Mouse (Mus musculus) heart, postnatal 14 days (tissue): ENCODE data around the gene Rab1b. TPM values are rescaled to one million over a fixed set of nuclear protein-coding genes. Genes with fewer than 3 reads are reported as not detected.

Experiments used
- DNase-seq, 2 experiments: peaks; one replicate each; pipeline ENCODE4 v3.0.0; 2021 to 2022
- intact Hi-C: fragments of 180-260 bp; cut with DNase I; formaldehyde crosslinking; loops from one replicate; pipeline ENCODE4 v1.15.1; 2025
- total RNA-seq, 2 experiments: library from RNA; stranded (reverse); gene quantifications; 2 replicates each; pipeline ENCODE4 v1.2.3; 2021

The Rab1b gene
- total RNA-seq, 2 experiments from 2014 or later, result 187 to 192 TPM

DNA sequence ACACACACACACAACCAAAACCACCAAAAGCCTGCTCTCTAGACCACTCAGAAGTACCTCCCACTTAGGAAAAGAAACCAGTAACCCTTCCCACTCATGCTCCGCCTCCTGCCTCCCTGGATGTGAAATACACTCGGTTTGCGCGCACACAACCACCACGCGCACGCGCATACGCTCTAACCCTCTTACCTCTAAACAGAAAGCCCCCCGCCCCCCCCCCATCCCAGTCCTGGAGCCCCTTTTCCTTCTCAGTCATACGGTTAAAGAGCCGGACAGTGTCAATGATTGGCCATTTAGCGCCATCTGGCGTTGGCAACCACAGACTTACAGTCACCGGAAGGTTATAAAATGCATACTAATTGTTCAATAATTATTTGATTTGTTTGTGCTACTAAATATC, 33.8 kb downstream of the Rab1b start:
- peak; percentile 70 to 76 for DNase-seq
- intact Hi-C loops, result loop anchor here (1.0 to 5.0 kb wide), 2 partner anchors 17 to 56 kb away; no protein-coding TSS in a partner anchor

- intact Hi-C loops, result loop anchor here (1.0 to 5.0 kb wide), 2 partner anchors 16 to 55 kb away; no protein-coding TSS in a partner anchor
- DNase-seq, result peak in 1 of 2 experiments; percentile 41
Observed at GRCm38 (mm10) chr19:5072389-5073019, 34.4 kb downstream of the Rab1b start.

DNA sequence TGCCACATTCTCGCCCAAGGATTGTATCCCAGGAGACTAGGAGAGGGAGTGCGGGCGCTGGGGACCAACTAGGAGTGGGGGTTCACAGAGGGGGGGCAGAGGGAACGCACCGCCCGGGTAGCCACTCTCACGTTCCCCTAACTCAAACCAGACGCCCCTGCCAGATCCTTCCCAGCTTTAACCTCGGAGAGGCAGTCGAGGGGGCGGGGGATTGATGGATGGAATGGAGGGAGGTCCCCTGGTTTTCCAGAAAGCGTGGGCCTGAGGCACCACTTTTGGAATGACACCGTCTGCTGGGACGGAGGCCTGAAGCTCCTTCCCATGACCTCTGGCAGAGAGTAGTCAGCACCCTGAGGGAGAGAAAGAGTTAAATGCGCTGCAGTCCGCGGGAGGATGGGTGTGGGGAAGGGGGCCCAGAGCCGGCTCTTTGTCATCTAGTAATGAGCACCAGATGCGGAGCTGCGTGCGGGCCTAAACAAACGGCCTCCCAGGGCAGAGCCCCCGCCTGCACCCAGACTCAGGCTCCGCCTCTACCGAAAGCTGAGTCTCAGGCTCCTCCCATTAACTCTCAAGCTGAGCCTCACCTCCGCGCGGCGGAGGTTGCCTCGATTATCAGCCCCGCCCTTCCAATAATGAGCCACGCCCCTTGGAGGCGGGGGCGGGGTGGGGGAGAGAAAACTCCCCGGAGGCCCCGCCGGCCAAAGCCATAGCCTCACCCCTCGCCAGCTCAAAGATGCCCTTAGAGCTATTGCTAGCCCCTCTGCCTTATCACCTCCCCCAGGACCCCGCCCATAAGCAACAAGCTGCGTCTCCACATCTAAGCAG, 35.1 kb downstream of the Rab1b start:
- DNase-seq, result peak; percentile 76 to 78
- intact Hi-C loops, result loop anchor here (5.0 kb wide), 1 partner anchor 54 kb away; no protein-coding TSS in a partner anchor

GRCm38 (mm10) chr19:5071077-5071476, 35.8 kb downstream of the Rab1b start:
- intact Hi-C loops, result loop anchor here (5.0 kb wide), 1 partner anchor 54 kb away; no protein-coding TSS in a partner anchor
- no peak for DNase-seq

- intact Hi-C loops, result loop anchor here (5.0 kb wide), 1 partner anchor 53 kb away; no protein-coding TSS in a partner anchor
- DNase-seq, result no peak
Observed at GRCm38 (mm10) chr19:5069978-5070377, 36.9 kb downstream of the Rab1b start.

GRCm38 (mm10) chr19:5069486-5069885, 37.4 kb downstream of the Rab1b start:
- DNase-seq, result no peak
- intact Hi-C loops, result no loop called here

DNA sequence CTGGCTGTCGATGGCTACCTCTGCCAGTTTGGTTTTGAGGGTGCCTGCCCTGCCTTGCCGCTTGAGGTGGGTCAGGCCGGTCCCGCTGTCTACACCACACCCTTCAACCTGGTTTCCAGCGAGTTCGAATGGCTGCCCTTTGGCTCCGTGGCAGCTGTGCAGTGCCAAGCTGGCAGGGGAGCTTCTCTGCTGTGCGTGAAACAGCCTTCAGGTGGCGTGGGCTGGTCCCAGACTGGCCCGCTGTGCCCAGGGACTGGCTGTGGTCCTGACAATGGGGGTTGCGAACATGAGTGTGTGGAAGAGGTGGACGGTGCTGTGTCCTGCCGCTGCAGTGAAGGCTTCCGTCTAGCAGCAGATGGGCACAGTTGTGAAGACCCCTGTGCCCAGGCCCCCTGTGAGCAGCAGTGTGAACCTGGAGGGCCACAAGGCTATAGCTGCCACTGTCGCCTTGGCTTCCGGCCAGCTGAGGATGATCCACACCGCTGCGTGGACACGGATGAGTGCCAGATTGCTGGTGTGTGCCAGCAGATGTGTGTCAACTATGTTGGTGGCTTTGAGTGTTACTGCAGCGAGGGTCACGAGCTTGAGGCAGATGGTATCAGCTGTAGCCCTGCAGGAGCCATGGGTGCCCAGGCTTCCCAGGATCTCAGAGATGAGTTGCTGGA, 38.2 kb downstream of the Rab1b start:
- DNase-seq, result peak in 1 of 2 experiments; percentile 40
- intact Hi-C loops, result no loop called here

GRCm38 (mm10) chr19:5067867-5068569, 38.9 kb downstream of the Rab1b start, which contains the start of gene Cd248:
Gene Cd248 (plus strand): TSS chr19:5068078.
- intact Hi-C loops, result no loop called here
- DNase-seq, result peak; percentile 85 to 87

DNA sequence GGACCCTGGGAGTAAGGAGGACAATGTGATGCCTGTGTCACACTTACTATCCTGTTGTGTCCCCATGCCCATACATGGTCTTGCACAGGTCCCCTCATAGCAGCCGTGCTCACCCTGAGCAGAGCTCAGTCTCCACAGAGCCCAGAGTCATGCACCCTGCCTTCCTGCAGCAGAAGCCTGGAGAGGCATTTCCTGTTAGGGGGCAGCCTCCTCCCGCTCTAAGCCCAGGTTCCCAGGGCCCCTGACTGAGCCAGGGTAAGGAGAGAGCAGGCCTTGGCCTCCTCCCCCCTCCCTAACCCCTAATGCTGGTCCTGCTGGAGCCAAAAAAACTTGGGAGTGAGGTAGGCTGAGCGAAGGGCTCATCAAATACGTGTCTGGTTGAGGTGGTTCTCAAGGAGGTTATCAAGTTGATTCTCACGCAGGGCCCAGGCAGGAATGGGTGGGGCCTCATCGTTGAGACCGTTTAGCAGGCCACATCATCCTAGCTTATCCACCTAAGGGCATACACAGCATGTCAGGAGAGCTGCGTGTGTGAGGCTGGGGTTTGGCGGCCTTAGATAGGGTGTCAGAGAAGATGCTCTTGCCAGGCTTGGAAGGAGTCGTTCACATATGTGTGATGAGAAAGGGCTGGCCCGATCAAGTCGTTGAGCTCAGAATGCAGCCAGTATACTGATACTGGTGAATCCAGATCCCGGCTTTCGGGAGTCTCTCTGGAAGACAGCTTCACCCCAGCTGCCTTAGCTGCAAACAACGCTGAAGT, 39.7 kb downstream of the Rab1b start:
- intact Hi-C loops, result no loop called here
- no peak for DNase-seq

DNA sequence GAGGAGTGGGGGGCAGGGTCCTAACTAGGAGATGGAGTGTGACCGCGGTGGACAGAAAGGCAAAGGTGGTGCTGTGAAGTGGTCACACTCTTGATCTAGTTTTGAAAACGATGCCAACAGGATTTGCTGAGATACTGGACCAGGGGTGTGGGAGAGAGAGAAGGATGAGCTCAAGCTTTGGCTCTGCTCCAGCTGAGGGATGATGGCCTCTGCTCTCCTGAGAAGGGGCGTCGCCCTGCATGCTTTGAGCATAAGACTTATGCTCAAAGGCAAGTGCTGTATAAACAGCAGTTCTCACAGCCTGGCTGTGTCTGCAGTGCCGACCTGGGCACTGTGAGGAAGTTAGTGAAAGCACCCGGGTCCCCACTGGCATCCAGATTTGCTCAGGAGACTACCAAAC, 41.8 kb downstream of the Rab1b start:
- intact Hi-C loops, result no loop called here
- peak; percentile 40 to 55 for DNase-seq

GRCm38 (mm10) chr19:5062446-5062845, 44.4 kb downstream of the Rab1b start:
- intact Hi-C loops, result no loop called here
- DNase-seq, result peak; percentile 56 to 58

GRCm38 (mm10) chr19:5062041-5062440, 44.8 kb downstream of the Rab1b start:
- intact Hi-C loops, result no loop called here
- DNase-seq, result no peak

DNA sequence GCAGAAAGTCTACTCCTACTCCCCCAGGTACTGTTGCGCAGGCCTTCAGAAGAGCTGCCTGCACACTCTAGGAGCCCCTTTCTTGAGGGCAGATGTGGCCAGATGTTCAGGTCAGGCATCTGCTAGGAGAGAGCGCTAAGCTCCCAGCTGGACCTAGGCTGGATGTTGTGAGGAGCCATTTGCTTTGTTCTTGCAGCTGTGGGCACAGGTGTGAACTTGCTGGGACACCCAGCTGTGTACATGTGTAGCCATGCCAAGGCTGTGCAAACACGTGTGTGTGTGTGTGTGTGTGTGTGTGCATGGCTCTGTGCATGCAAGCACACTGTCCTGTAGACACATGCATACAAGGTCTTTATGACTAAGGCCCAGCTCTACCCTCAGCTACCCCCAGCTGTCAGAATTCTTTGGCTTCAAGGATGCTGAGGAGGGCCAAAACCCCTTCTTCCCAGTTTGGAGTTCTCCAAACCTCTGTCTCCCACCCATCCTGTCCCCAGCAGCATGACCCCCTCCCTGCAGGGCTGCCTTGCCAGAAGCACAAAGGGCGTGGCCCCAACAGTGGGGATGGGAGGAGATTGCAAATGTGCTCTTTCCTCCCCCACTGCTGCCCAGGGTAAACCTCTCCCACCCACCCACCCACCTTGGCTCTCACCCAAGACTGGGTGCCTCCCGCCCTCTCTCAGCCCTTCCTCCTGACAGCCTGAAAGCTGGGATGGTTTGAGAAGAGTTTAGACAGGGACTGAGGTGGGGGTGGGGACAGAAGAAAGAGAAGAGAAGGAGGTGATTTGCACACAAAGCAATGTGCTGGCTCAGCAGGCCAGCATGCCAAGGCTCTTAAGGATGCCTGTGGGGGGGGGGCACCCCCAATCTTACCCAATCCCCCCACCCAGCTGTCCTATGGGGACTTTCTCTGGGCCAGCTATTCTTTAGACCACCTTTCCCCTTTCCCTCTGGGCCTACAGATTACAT, 46.2 kb downstream of the Rab1b start:
- DNase-seq, result peak; percentile 59 to 68
- intact Hi-C loops, result no loop called here

DNA sequence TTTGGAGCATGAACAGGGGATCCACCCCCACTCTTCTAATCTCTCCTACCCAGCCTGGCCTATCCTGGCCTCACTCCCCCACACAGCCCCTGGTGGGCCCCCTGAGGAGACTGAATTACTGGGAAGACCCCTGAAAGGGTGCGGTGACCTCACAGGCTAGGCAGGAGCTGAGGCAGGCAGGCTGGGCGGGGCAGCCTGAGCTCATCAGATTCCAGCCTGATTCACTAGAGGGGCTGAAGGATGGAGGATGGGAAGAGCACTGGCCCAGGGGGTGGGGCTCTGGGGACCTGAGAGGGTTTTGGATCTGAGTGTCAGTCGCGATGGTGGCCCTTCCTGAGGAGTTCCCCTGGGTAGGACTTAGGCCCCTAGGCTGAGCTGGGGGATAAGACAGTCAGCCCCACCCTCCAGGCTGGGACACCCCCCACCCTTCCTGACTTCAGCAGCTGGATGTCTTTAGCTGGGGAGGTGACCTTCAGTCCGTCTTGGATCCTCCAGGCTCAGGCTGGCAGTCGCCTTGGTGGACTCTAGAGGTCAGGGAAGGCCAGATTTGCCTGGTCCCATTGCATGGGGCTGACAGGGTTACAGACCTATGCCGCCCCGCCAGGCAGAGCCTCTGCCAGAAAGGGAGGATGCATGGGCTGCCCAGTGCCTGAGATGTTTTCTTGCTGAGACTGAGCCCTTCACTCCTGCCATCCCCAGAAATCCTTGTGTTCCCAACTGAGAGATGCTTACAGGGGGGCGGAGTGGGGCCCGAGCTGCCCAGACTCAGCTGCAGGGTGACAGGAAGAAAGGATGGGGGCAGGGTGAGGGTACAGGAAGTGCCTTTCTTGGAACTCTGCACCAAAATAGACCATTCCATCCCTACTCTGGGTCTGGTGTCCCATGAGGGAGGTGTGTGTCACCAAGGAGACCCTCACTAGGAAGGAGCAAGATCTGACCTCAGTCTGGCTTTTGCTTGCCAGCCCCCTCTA, 47.8 kb downstream of the Rab1b start:
- intact Hi-C loops, result no loop called here

GRCm38 (mm10) chr19:5057876-5058775, 48.7 kb downstream of the Rab1b start:
- no peak for DNase-seq
- intact Hi-C loops, result no loop called here

More for the DNA sequence above, 47.8 kb downstream of the Rab1b start:
- peak; percentile 43 to 51 for DNase-seq

- peak; percentile 50 to 67 for DNase-seq
- intact Hi-C loops, result loop anchor here (1.0 kb wide), 1 partner anchor 17 kb away; no protein-coding TSS in a partner anchor
Observed at GRCm38 (mm10) chr19:5056251-5056650, 50.6 kb downstream of the Rab1b start.
